Mouse (Mus musculus) embryonic fibroblast, embryonic 13.5 days (primary cell): ENCODE measurements around the gene Jak1.

Experiments used
- CTCF ChIP-seq: IDR thresholded peaks from 2 replicates; pipeline ENCODE4 v1.5.1; 2011; ENCODE audit warnings: mild to moderate bottlenecking, control low read depth, low read length, moderate library complexity, borderline replicate concordance; ENCODE audit not compliant: insufficient read depth
- POLR2A ChIP-seq: IDR thresholded peaks from 2 replicates; pipeline ENCODE4 v1.6.1; 2011; ENCODE audit warnings: low read depth, mild to moderate bottlenecking, control low read depth, low read length, moderate library complexity

DNA sequence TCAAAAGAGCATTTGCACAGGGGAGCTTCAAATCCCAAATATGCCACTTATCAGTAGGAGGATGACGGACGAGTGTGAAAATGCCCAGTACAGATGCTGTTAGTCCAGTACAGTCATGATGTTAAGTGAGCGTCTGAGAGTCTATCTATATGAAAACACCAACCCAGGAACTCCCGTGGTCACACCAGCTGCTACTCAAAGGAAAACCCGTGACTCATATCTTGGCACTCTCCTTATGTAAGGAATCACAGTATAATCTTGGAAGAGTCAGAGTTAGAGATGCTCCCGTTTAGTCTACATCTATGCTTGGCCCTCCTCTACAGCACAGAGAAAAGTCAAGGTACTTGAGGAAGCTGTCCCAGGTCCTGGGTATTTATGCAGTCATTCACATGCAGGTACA, 106.8 kb downstream of the Jak1 start:
- TF ChIP-seq POLR2A (no peak), CTCF (no peak)
